Mouse (Mus musculus): ENCODE results near the gene C530008M17Rik.

C530008M17Rik gene

GRCm38 (mm10) chr5:76665421-76665820 lies 9.1 kb downstream of the C530008M17Rik start:
- DNase-seq: no peak

- DNase-seq: no peak
Measured at GRCm38 (mm10) chr5:76666026-76666756, 9.9 kb downstream of the C530008M17Rik start.

- no peak for DNase-seq
Measured at GRCm38 (mm10) chr5:76668118-76668517, 11.8 kb downstream of the C530008M17Rik start.

- no peak for DNase-seq
Measured at GRCm38 (mm10) chr5:76668547-76668946, 12.2 kb downstream of the C530008M17Rik start.

GRCm38 (mm10) chr5:76670183-76670582 lies 13.9 kb downstream of the C530008M17Rik start:
- no peak for DNase-seq

GRCm38 (mm10) chr5:76674022-76674653 lies 17.8 kb downstream of the C530008M17Rik start:
- DNase-seq: no peak

GRCm38 (mm10) chr5:76675369-76675768 lies 19.1 kb downstream of the C530008M17Rik start:
- no peak for DNase-seq

- DNase-seq: no peak
Measured at GRCm38 (mm10) chr5:76680959-76681358, 24.6 kb downstream of the C530008M17Rik start.

GRCm38 (mm10) chr5:76681895-76682656 lies 25.8 kb downstream of the C530008M17Rik start:
- DNase-seq: no peak

GRCm38 (mm10) chr5:76683455-76683854 lies 27.1 kb downstream of the C530008M17Rik start:
- DNase-seq: no peak

- no peak for DNase-seq
Measured at GRCm38 (mm10) chr5:76684658-76685605, 28.6 kb downstream of the C530008M17Rik start.

- no peak for DNase-seq
Measured at GRCm38 (mm10) chr5:76687961-76688600, 31.8 kb downstream of the C530008M17Rik start.

- DNase-seq: no peak
Measured at GRCm38 (mm10) chr5:76688643-76689042, 32.3 kb downstream of the C530008M17Rik start.

- DNase-seq: no peak
Measured at GRCm38 (mm10) chr5:76690177-76690593, 33.9 kb downstream of the C530008M17Rik start.

GRCm38 (mm10) chr5:76691251-76691650 lies 34.9 kb downstream of the C530008M17Rik start:
- no peak for DNase-seq

GRCm38 (mm10) chr5:76691706-76692424 lies 35.6 kb downstream of the C530008M17Rik start:
- DNase-seq: no peak

- DNase-seq: no peak
Measured at GRCm38 (mm10) chr5:76697536-76697935, 41.2 kb downstream of the C530008M17Rik start.

- no peak for DNase-seq
Measured at GRCm38 (mm10) chr5:76698187-76698586, 41.9 kb downstream of the C530008M17Rik start.

GRCm38 (mm10) chr5:76701127-76701853 lies 45.0 kb downstream of the C530008M17Rik start:
- DNase-seq: no peak

- DNase-seq: no peak
Measured at GRCm38 (mm10) chr5:76702104-76702503, 45.8 kb downstream of the C530008M17Rik start.

Data from right cerebral cortex, postnatal 4 days (tissue).